Mouse (Mus musculus): ENCODE measurements around the gene Actr1a.

GRCm38 (mm10) chr19:46347146-46347545 is 48.4 kb downstream of the Actr1a start:
- no peak for TF ChIP-seq CTCF (IDR thresholded peaks at IDR 0.05; ENCODE audit: extremely low read depth, insufficient read depth, low read length)
- no peak for TF ChIP-seq POLR2A (IDR thresholded peaks at IDR 0.05; ENCODE audit: extremely low read depth, insufficient read depth, low read length)
